Mouse (Mus musculus): ENCODE results near the gene Atrnl1.

DNA sequence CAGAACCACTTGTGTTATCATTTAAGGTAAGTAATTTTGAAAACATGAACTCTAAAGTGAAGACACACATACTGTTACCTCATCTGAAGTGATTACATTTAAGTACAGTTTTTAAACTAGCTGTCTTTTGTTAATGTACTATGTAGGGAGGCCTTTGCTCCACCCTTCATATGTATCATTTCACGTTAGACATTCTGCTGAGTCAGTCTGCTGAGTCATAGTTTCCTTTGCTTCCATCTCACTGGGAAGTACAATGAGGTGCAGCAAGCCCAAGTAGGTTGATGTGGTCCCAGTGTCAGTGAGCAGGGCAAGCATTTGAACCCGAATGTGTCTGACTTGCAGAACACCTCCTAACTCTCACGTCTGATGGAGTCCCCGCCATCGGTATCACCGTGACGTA, 271.1 kb downstream of the Atrnl1 start:
- TF ChIP-seq CTCF (IDR thresholded peaks at IDR 0.05; ENCODE audit: insufficient read depth, low read length) (no peak), POLR2A (IDR thresholded peaks at IDR 0.05; ENCODE audit: borderline replicate concordance, extremely low read depth, low read depth, low read length) (no peak)
